Mouse (Mus musculus): ENCODE measurements around the gene Cdc42bpb. TPM values are rescaled to one million over a fixed set of nuclear protein-coding genes. Genes with fewer than 3 reads are reported as not detected.

Cdc42bpb gene
- polyA plus RNA-seq, 1 experiment from 2014 or later = 25.6 TPM

GRCm38 (mm10) chr12:111361319-111362098, 16.0 kb downstream of the Cdc42bpb start:
- Histone ChIP-seq H3K4me3 (ENCODE audit: low read depth, low read length) (no peak overlapping the region), H3K9ac (ENCODE audit: low read depth, low read length) (no peak overlapping the region), H3K27ac (ENCODE audit: low read depth, low read length) (no peak overlapping the region), H3K36me3 (ENCODE audit: control insufficient read depth, insufficient read depth, low read length) (no peaks in the 10 kb centered on the region), H3K27me3 (replicated peaks; ENCODE audit: control insufficient read depth, insufficient read depth, low read length) (no peaks in the 10 kb centered on the region), H3K4me1 (replicated peaks; ENCODE audit: control insufficient read depth, insufficient read depth, low read length) (peaks cover 17% of the 10 kb centered on the region), H3K4me2 (no peak overlapping the region), H3K9me3 (ENCODE audit: control insufficient read depth, low read length) (no peaks in the 10 kb centered on the region)
- ATAC-seq (replicated peaks; ENCODE audit: low FRiP score) = no peak
- 81% methylated on average over 14 of the region's 14 CpGs for WGBS
- no peak for DNase-seq (ENCODE audit: low spot score)

- no peaks in the 10 kb centered on the region for H3K9me3 ChIP-seq (ENCODE audit: control insufficient read depth, low read length)
- no peak overlapping the region for H3K9ac ChIP-seq (ENCODE audit: low read depth, low read length)
- DNase-seq (ENCODE audit: low spot score) (no peak), ATAC-seq (replicated peaks; ENCODE audit: low FRiP score) (no peak)
- WGBS = 92% methylated on average over 16 of the region's 16 CpGs
- H3K27ac ChIP-seq (ENCODE audit: low read depth, low read length) = no peak overlapping the region
- no peaks in the 10 kb centered on the region for H3K36me3 ChIP-seq (ENCODE audit: control insufficient read depth, insufficient read depth, low read length)
- no peak overlapping the region for H3K4me2 ChIP-seq
- no peak overlapping the region for H3K4me3 ChIP-seq (ENCODE audit: low read depth, low read length)
- no peaks in the 10 kb centered on the region for H3K27me3 ChIP-seq (replicated peaks; ENCODE audit: control insufficient read depth, insufficient read depth, low read length)
- H3K4me1 ChIP-seq (replicated peaks; ENCODE audit: control insufficient read depth, insufficient read depth, low read length) = peaks cover 16% of the 10 kb centered on the region; the same call in 1 of the 2 replicates
Measured at GRCm38 (mm10) chr12:111360671-111361070, 16.8 kb downstream of the Cdc42bpb start.

- no peak overlapping the region for H3K27ac ChIP-seq (ENCODE audit: low read depth, low read length)
- 88% methylated on average over 8 of the region's 8 CpGs for WGBS
- H3K27me3 ChIP-seq (replicated peaks; ENCODE audit: control insufficient read depth, insufficient read depth, low read length) = no peaks in the 10 kb centered on the region
- H3K4me1 ChIP-seq (replicated peaks; ENCODE audit: control insufficient read depth, insufficient read depth, low read length) = peaks cover 13% of the 10 kb centered on the region; the same call in 1 of the 2 replicates
- no peak for ATAC-seq (replicated peaks; ENCODE audit: low FRiP score)
- H3K4me3 ChIP-seq (ENCODE audit: low read depth, low read length) = no peak overlapping the region
- no peak for DNase-seq (ENCODE audit: low spot score)
- H3K4me2 ChIP-seq = no peak overlapping the region
- no peaks in the 10 kb centered on the region for H3K9me3 ChIP-seq (ENCODE audit: control insufficient read depth, low read length)
- no peaks in the 10 kb centered on the region; the same call in 1 of the 2 replicates for H3K36me3 ChIP-seq (ENCODE audit: control insufficient read depth, insufficient read depth, low read length)
- no peak overlapping the region for H3K9ac ChIP-seq (ENCODE audit: low read depth, low read length)
Measured at GRCm38 (mm10) chr12:111356216-111356615, 21.3 kb downstream of the Cdc42bpb start.

DNA sequence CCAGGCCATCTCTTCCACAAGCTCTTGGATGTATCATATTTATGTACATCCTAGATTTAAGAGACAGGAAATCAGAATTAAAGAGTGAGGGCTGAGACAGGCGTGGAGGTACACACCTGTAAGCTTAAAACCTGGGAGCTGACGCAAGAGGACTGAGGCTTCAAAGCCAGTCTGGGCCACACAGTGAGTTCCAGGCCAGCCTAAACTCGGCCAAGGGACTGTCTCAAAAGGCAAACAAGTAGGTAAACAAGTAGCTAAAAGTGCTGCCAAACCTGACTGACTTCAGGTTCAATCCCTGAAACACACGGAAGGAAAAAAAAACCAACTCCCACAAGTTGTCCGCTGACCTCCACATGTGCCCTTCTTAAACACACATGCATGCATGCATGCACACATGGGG, 23.4 kb downstream of the Cdc42bpb start:
- Histone ChIP-seq H3K36me3 (ENCODE audit: control insufficient read depth, insufficient read depth, low read length) (no peaks in the 10 kb centered on the region; the same call in 1 of the 2 replicates), H3K9ac (ENCODE audit: low read depth, low read length) (no peak overlapping the region), H3K4me3 (ENCODE audit: low read depth, low read length) (no peak overlapping the region), H3K4me1 (replicated peaks; ENCODE audit: control insufficient read depth, insufficient read depth, low read length) (peaks cover 13% of the 10 kb centered on the region), H3K4me2 (no peak overlapping the region), H3K27ac (ENCODE audit: low read depth, low read length) (no peak overlapping the region), H3K9me3 (ENCODE audit: control insufficient read depth, low read length) (no peaks in the 10 kb centered on the region), H3K27me3 (replicated peaks; ENCODE audit: control insufficient read depth, insufficient read depth, low read length) (no peaks in the 10 kb centered on the region)
- WGBS = 74% methylated on average over 5 of the region's 5 CpGs
- ATAC-seq (replicated peaks; ENCODE audit: low FRiP score) (no peak), DNase-seq (ENCODE audit: low spot score) (no peak)

DNA sequence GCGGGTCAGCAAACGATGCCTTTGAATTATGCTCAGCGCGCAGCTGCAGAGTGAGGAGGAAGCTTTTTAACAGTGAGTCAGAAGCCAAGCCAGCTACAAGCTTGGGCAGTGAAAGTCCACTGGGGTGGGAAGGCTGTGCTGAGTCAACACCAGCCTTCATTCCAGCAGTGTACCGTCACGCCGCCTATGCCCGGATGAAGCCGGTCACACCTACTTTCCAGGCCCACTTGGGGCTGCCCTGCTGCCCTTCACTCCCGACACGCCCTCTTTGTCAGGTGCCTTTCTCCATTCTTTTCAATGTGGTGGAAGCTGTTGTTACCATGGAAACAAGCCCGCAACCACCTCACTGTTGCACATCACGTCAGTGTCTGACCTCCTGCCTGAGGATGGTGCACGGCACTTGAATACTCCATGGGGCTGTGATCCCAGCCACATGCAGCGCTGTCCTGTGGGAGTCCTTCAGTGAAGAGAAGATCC, 24.0 kb downstream of the Cdc42bpb start:
- no peak overlapping the region for H3K27ac ChIP-seq (ENCODE audit: low read depth, low read length)
- H3K4me2 ChIP-seq = no peak overlapping the region
- no peaks in the 10 kb centered on the region for H3K9me3 ChIP-seq (ENCODE audit: control insufficient read depth, low read length)
- WGBS = 81% methylated on average over 15 of the region's 15 CpGs
- no peak for DNase-seq (ENCODE audit: low spot score)
- peak; percentile 58; the same call in 1 of the 2 replicates for ATAC-seq (replicated peaks; ENCODE audit: low FRiP score)
- no peak overlapping the region for H3K9ac ChIP-seq (ENCODE audit: low read depth, low read length)
- H3K4me3 ChIP-seq (ENCODE audit: low read depth, low read length) = no peak overlapping the region
- H3K4me1 ChIP-seq (replicated peaks; ENCODE audit: control insufficient read depth, insufficient read depth, low read length) = peaks cover 13% of the 10 kb centered on the region
- H3K27me3 ChIP-seq (replicated peaks; ENCODE audit: control insufficient read depth, insufficient read depth, low read length) = no peaks in the 10 kb centered on the region
- H3K36me3 ChIP-seq (ENCODE audit: control insufficient read depth, insufficient read depth, low read length) = no peaks in the 10 kb centered on the region; the same call in 1 of the 2 replicates

GRCm38 (mm10) chr12:111353008-111353407, 24.5 kb downstream of the Cdc42bpb start:
- Histone ChIP-seq H3K4me3 (ENCODE audit: low read depth, low read length) (no peak overlapping the region), H3K27ac (ENCODE audit: low read depth, low read length) (no peak overlapping the region), H3K36me3 (ENCODE audit: control insufficient read depth, insufficient read depth, low read length) (no peaks in the 10 kb centered on the region; the same call in 1 of the 2 replicates), H3K9me3 (ENCODE audit: control insufficient read depth, low read length) (no peaks in the 10 kb centered on the region), H3K27me3 (replicated peaks; ENCODE audit: control insufficient read depth, insufficient read depth, low read length) (no peaks in the 10 kb centered on the region), H3K9ac (ENCODE audit: low read depth, low read length) (no peak overlapping the region), H3K4me2 (no peak overlapping the region), H3K4me1 (replicated peaks; ENCODE audit: control insufficient read depth, insufficient read depth, low read length) (peaks cover 11% of the 10 kb centered on the region)
- WGBS = 85% methylated on average over 11 of the region's 11 CpGs
- ATAC-seq (replicated peaks; ENCODE audit: low FRiP score) (no peak), DNase-seq (ENCODE audit: low spot score) (no peak)

DNA sequence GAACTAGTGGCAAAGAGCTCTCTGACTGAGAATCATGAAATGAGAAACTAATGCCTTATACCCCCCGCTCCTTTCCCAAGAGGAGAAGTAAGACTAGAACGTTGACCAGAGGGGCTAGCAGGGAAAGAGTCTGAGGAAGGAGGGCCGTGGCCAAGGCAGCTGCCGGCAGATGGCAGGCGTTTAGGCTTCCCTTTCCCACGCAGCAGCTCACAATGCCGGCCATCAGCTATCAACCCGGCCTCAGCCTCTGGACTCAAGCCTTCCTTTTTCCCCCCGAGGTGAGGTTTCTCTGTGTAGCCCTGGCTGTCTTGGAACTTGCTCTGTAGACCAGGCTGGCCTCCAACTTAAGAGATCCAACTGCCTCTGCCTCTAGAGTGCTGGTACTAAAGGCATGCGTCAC, 25.0 kb downstream of the Cdc42bpb start:
- no peaks in the 10 kb centered on the region; the same call in 1 of the 2 replicates for H3K36me3 ChIP-seq (ENCODE audit: control insufficient read depth, insufficient read depth, low read length)
- no peak for ATAC-seq (replicated peaks; ENCODE audit: low FRiP score)
- DNase-seq (ENCODE audit: low spot score) = no peak
- no peaks in the 10 kb centered on the region for H3K27me3 ChIP-seq (replicated peaks; ENCODE audit: control insufficient read depth, insufficient read depth, low read length)
- no peak overlapping the region for H3K4me2 ChIP-seq
- H3K4me1 ChIP-seq (replicated peaks; ENCODE audit: control insufficient read depth, insufficient read depth, low read length) = peaks cover 11% of the 10 kb centered on the region
- no peak overlapping the region for H3K4me3 ChIP-seq (ENCODE audit: low read depth, low read length)
- H3K9me3 ChIP-seq (ENCODE audit: control insufficient read depth, low read length) = no peaks in the 10 kb centered on the region
- H3K27ac ChIP-seq (ENCODE audit: low read depth, low read length) = no peak overlapping the region
- H3K9ac ChIP-seq (ENCODE audit: low read depth, low read length) = no peak overlapping the region
- WGBS = 72% methylated on average over 10 of the region's 10 CpGs

- H3K9ac ChIP-seq (ENCODE audit: low read depth, low read length) = no peak overlapping the region
- DNase-seq (ENCODE audit: low spot score) (no peak), ATAC-seq (replicated peaks; ENCODE audit: low FRiP score) (no peak)
- H3K27ac ChIP-seq (ENCODE audit: low read depth, low read length) = no peak overlapping the region
- no peaks in the 10 kb centered on the region for H3K9me3 ChIP-seq (ENCODE audit: control insufficient read depth, low read length)
- no peak overlapping the region for H3K4me2 ChIP-seq
- H3K36me3 ChIP-seq (ENCODE audit: control insufficient read depth, insufficient read depth, low read length) = no peaks in the 10 kb centered on the region; the same call in 1 of the 2 replicates
- H3K4me1 ChIP-seq (replicated peaks; ENCODE audit: control insufficient read depth, insufficient read depth, low read length) = peaks cover 11% of the 10 kb centered on the region
- 66% methylated on average over 15 of the region's 15 CpGs for WGBS
- no peak overlapping the region for H3K4me3 ChIP-seq (ENCODE audit: low read depth, low read length)
- no peaks in the 10 kb centered on the region for H3K27me3 ChIP-seq (replicated peaks; ENCODE audit: control insufficient read depth, insufficient read depth, low read length)
Measured at GRCm38 (mm10) chr12:111349540-111350231, 27.8 kb downstream of the Cdc42bpb start.
